Mouse (Mus musculus): ENCODE results near the gene Abca13. TPM values are rescaled to one million over a fixed set of nuclear protein-coding genes. Genes with fewer than 3 reads are reported as not detected.

Abca13 gene
- polyA plus RNA-seq, 1 experiment from 2014 or later, result 0.07 TPM

DNA sequence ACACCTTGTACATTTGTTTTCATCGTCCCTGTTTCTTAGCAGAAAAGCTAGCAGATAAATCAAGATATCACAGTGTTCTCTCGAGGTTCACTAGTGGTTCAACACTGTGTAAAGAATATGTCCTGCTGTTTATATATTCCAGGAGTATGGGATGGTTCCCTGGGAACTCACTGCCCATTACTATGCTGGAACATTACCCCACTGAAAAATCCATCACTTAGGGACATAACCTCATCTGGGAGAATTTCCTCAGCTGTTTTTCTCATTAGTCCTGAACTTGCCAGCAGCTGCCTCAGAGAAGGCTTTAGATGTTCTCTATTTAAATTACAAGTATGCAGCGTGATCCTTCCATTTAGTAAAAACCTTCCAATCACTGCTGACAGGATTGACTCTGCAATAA is 513.4 kb downstream of the Abca13 start:
- no peak overlapping the region for H3K4me3 ChIP-seq (replicated peaks)
- no peaks in the 10 kb centered on the region for H3K9me3 ChIP-seq (replicated peaks)
- H3K9ac ChIP-seq, result no peak overlapping the region
- 56% methylated on average over 3 of the region's 3 CpGs for WGBS
- no peak for ATAC-seq (ENCODE audit: insufficient number of reproducible peaks, low FRiP score, low TSS enrichment, low read depth)
- no peaks in the 10 kb centered on the region for H3K27me3 ChIP-seq
- no peak overlapping the region for H3K27ac ChIP-seq (replicated peaks)
- no peaks in the 10 kb centered on the region for H3K4me1 ChIP-seq
- H3K4me2 ChIP-seq (replicated peaks), result no peak overlapping the region
- no peaks in the 10 kb centered on the region for H3K36me3 ChIP-seq

- Histone ChIP-seq H3K9me3 (replicated peaks) (no peaks in the 10 kb centered on the region), H3K9ac (no peak overlapping the region), H3K27me3 (no peaks in the 10 kb centered on the region), H3K36me3 (no peaks in the 10 kb centered on the region), H3K4me2 (replicated peaks) (no peak overlapping the region), H3K4me3 (replicated peaks) (no peak overlapping the region), H3K4me1 (no peaks in the 10 kb centered on the region), H3K27ac (replicated peaks) (no peak overlapping the region)
- no peak for ATAC-seq (ENCODE audit: insufficient number of reproducible peaks, low FRiP score, low TSS enrichment, low read depth)
- WGBS, result 69% methylated on average over 2 of the region's 2 CpGs
These were observed 536.2 kb downstream of the Abca13 start for GRCm38 (mm10) chr11:9727810-9728490.

DNA sequence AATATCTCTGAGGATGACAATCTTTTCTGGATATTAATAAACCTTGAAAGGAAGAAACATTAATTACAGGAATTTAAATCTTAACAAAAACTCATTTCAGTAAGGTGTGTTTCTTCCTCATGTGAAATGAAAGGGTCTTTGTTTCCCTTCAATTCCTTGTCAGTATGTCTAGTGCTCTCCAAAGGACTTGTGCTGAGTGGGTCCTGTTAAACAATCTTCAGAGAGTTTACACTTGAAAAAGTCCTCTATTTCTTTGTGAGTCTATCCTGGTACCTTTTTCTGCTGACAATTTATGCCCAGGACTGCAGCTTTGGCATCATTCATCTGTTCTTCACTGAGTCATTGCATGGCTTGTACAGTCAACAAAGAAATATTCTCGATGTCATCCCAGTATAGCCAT is 539.6 kb downstream of the Abca13 start:
- ATAC-seq (ENCODE audit: insufficient number of reproducible peaks, low FRiP score, low TSS enrichment, low read depth), result no peak
- H3K27ac ChIP-seq (replicated peaks), result no peak overlapping the region
- no peaks in the 10 kb centered on the region for H3K27me3 ChIP-seq
- no peak overlapping the region for H3K4me3 ChIP-seq (replicated peaks)
- H3K36me3 ChIP-seq, result no peaks in the 10 kb centered on the region
- WGBS, result 81% methylated on average over 1 of the region's 1 CpGs
- H3K4me2 ChIP-seq (replicated peaks), result no peak overlapping the region
- no peaks in the 10 kb centered on the region for H3K4me1 ChIP-seq
- H3K9ac ChIP-seq, result no peak overlapping the region
- H3K9me3 ChIP-seq (replicated peaks), result no peaks in the 10 kb centered on the region

Other genes starting within 250 kb of the Abca13 start
- 0.04 and 0.09 TPM in 2 replicates for gene Pkd1l1, start 218.7 kb upstream of the Abca13 start, polyA plus RNA-seq (2015; fragmentation: Nextera tagmentation; extraction: Ambion mirVana)
- 12.4 and 12.6 TPM in 2 replicates for gene Hus1, start 180.8 kb upstream of the Abca13 start, polyA plus RNA-seq (2015; fragmentation: Nextera tagmentation; extraction: Ambion mirVana)
- 4.2 and 6.3 TPM in 2 replicates for gene Gm11992, start 143.3 kb upstream of the Abca13 start, polyA plus RNA-seq (2015; fragmentation: Nextera tagmentation; extraction: Ambion mirVana)
- 0.13 TPM in 1 of 2 replicates, not detected in the other for gene Sun3, start 143.0 kb upstream of the Abca13 start, polyA plus RNA-seq (2015; fragmentation: Nextera tagmentation; extraction: Ambion mirVana)
- 9.2 and 11.0 TPM in 2 replicates for gene Upp1, start 73.8 kb upstream of the Abca13 start, polyA plus RNA-seq (2015; fragmentation: Nextera tagmentation; extraction: Ambion mirVana)

All from embryonic facial prominence, embryonic 15.5 days (tissue).